Mouse (Mus musculus) forebrain, postnatal 0 days (tissue): Measurements from ENCODE around the gene Rgl3. TPM values are rescaled to one million over a fixed set of nuclear protein-coding genes. Genes with fewer than 3 reads are reported as not detected.

ENCODE experiments used
- ATAC-seq: fragments of 200-750 bp; cut with Nextera tagmentation; 2 replicates; pipeline ENCODE4 v1.8.0; 2017; ENCODE audit warnings: mild to moderate bottlenecking, moderate library complexity
- DNase-seq: peaks from one replicate; pipeline ENCODE4 v3.0.0-alpha.2; 2015
- H3K27ac ChIP-seq: fragments of 300-500 bp; sonication (generic); 2 replicates; pipeline ENCODE4 v1.5.1; 2014; ENCODE audit warnings: low read depth, mild to moderate bottlenecking, antibody characterized with exemption, low read length, moderate library complexity, mixed read lengths
- H3K27me3 ChIP-seq: fragments of 300-500 bp; sonication (generic); 2 replicates; pipeline ENCODE4 v1.6.1; 2014; ENCODE audit warnings: mild to moderate bottlenecking, low read length, mixed read lengths; ENCODE audit not compliant: insufficient read depth
- H3K36me3 ChIP-seq: fragments of 300-500 bp; sonication (generic); 2 replicates; pipeline ENCODE4 v1.6.1; 2014; ENCODE audit warnings: mild to moderate bottlenecking, moderate library complexity; ENCODE audit not compliant: insufficient read depth
- H3K4me1 ChIP-seq: fragments of 300-500 bp; sonication (generic); 2 replicates; pipeline ENCODE4 v1.6.1; 2014; ENCODE audit warnings: antibody characterized with exemption; ENCODE audit not compliant: insufficient read depth
- H3K4me2 ChIP-seq: fragments of 300-500 bp; sonication (generic); 2 replicates; pipeline ENCODE4 v1.6.1; 2014; ENCODE audit warnings: low read depth, mild to moderate bottlenecking, moderate library complexity
- H3K4me3 ChIP-seq: fragments of 300-500 bp; sonication (generic); 2 replicates; pipeline ENCODE4 v1.5.1; 2014; ENCODE audit warnings: low read depth, low read length, mixed read lengths
- H3K9ac ChIP-seq: fragments of 300-500 bp; sonication (generic); 2 replicates; pipeline ENCODE4 v1.6.1; 2014; ENCODE audit warnings: mild to moderate bottlenecking
- H3K9me3 ChIP-seq: fragments of 300-500 bp; sonication (generic); 2 replicates; pipeline ENCODE4 v1.6.1; 2016; ENCODE audit warnings: low read length
- CTCF ChIP-seq: sonication (generic); IDR thresholded peaks from 2 replicates; pipeline ENCODE4 v1.5.1; 2016; ENCODE audit warnings: antibody characterized with exemption, control low read depth, low read depth
- WGBS: fragments of 180-500 bp; shearing (Covaris S2); extraction: QIAGEN DNeasy Blood & Tissue Kit; methylation state at CpG from one replicate; pipeline ENCODE4 v1.1.7; 2014; 5-methylcytosine and 5-hydroxymethylcytosine counted together
- polyA plus RNA-seq: library from polyadenylated mRNA; unstranded; fragments of >200 nt; fragmentation: Nextera tagmentation; extraction: Ambion mirVana; gene quantifications from 2 replicates; pipeline ENCODE4 v1.2.1, GENCODE M21; 2015
- total RNA-seq: library from RNA; depleted of rRNA; stranded (reverse); fragments of >200 nt; gene quantifications from 2 replicates; pipeline ENCODE4 v1.2.3, GENCODE M21; 2014; rRNA removed

The Rgl3 gene
- total RNA-seq (0.24 and 2.1 TPM in 2 replicates), polyA plus RNA-seq (1.0 and 1.2 TPM in 2 replicates)

DNA sequence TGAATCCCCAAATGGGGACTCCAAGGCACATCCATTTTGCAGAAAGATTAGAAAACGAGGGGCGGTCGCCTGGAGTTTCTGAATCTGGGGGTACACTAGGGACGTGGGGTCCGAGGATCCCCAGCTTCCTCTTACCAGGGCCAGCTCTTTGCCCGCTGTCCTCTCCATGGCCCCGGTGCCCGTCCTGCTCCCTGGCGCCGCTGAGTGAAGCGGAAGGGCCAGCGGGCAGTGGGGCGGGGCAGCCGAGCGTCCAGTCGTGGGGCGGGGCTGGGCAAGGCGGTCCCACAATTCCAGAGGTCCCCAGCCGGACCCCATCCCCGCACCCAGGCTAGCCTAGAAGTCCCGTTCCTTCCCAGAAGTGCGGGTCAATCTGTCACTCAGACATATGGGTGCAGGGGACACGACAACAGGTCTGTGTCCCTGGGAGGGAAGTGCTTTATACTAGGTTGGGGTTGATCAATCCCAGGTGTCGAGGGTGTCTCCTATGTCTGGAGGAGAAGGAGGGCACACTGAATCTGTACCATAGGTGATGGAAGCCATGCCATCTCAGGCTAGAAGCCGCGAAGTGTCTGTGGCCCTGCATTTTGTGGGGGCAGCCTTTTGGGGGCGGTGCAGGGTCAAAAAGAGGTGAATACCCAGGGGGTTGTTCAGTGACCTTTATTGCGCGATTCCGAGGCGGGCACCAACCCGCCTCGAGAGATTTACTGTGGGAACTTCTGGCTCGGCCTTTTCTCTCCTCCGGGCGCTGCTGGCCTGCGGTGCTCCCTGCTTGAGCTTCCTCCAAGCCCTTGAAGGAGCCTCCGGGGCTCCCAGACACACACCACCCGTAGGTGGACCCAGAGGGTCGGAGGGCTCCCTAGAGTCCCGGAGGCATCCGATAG lies at the start of gene Rgl3:
Gene Rgl3, minus strand, starts transcription at position 217 of the 881 bp plus-strand sequence.
- WGBS, result 3% methylated on average over 42 of the region's 42 CpGs
- Histone ChIP-seq H3K4me1 (peaks cover 8% of the 10 kb centered on the region), H3K27me3 (peaks cover 41% of the 10 kb centered on the region), H3K36me3 (no peaks in the 10 kb centered on the region), H3K27ac (no peak within 1 kb of the TSS), H3K9me3 (no peaks in the 10 kb centered on the region), H3K4me2 (peak within 1 kb of the TSS; percentile 59), H3K9ac (peak within 1 kb of the TSS; percentile 31; the same call in 1 of the 2 replicates), H3K4me3 (peak within 1 kb of the TSS; percentile 27)
- no peak for DNase-seq
- no peak for TF ChIP-seq CTCF
- ATAC-seq, result peak; percentile 50

DNA sequence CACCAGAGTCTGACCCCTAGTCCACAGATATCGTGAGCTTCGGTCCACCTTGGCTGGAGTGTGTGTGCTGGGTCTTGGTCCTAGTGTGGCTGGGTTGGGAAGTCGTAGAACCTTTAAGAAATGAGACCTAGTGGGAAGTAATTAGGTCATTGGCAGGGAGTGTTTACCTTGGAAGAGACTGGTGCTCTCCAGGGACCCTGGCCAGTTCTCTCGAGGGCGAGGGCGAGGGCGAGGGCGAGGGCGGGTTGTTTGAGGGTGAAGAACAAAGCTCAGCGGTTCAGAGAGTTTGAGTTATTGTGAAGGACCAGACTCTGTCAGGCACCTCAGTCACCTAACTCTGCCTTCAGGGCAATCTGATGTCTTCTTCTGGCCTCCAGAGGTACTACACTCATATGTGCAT lies 48.6 kb upstream of the Rgl3 start:
- Histone ChIP-seq H3K27me3 (no peaks in the 10 kb centered on the region), H3K27ac (no peak overlapping the region), H3K9ac (no peak overlapping the region), H3K4me3 (no peak overlapping the region), H3K4me2 (no peak overlapping the region), H3K9me3 (no peaks in the 10 kb centered on the region), H3K36me3 (peaks cover 39% of the 10 kb centered on the region), H3K4me1 (no peaks in the 10 kb centered on the region)
- ATAC-seq (no peak), DNase-seq (no peak)
- no peak for TF ChIP-seq CTCF
- 86% methylated on average over 10 of the region's 10 CpGs for WGBS

DNA sequence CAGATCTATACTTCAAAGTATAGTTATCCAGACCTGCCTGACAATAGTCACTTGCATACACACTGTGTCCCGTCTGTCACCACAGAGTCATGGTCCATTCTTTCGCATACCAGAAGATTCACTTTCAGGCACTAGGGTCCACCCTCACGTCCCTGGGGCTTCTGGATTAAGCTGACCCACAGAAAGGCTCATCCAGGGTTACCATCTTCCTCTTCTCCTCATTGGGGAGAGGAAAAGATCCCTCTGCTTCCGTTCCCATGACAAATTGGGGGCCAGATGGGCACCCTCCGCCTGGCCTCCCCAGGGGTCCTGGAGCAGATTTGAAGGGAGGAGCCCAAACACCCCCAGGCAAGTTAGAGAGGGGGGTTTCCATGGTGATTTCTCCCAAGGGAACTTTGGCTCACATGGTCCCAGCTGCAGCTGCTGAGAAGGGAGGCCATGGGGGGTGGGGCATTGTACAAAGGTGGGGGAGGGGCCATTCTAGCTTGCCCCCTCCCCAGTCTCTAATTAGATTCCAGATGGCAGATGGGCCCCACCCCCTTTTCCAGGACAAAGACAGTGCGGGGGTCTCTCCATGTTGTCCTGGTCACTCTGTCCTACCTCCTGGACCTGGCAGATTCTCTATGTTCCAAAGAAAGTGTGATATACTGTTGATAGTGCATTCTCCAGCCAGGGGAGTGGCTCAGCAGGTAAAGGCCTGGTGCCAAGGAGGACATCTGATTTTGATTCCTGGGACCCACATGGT lies 46.2 kb upstream of the Rgl3 start:
- no peak for DNase-seq
- H3K4me2 ChIP-seq, result no peak overlapping the region
- H3K4me3 ChIP-seq, result no peak overlapping the region
- no peak for TF ChIP-seq CTCF
- WGBS, result 41% methylated on average over 6 of the region's 6 CpGs
- no peak overlapping the region for H3K9ac ChIP-seq
- H3K27ac ChIP-seq, result no peak overlapping the region; the same call in 1 of the 2 replicates
- no peaks in the 10 kb centered on the region for H3K9me3 ChIP-seq
- peaks cover 54% of the 10 kb centered on the region for H3K36me3 ChIP-seq
- H3K27me3 ChIP-seq, result no peaks in the 10 kb centered on the region
- H3K4me1 ChIP-seq, result no peaks in the 10 kb centered on the region
- ATAC-seq, result peak; percentile 42; the same call in 1 of the 2 replicates

DNA sequence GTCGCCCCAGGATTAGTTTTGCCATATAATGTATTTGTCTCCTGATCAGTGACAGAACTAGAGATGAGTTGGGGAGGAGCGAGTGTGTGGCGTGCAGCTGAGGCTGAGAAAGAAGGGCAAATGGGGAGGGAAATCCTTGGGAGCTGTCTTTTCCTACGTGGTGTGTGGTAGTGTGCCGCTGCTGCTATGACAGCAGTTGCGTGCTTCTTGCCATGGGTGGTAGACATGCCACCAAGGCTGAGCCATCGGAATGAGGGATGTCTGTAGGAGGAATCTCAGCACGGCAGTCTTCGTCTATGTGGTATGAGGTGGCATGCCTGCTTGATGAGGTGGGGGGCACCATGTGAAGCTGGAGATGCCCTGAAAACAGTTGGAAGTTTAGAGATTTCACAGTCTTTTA lies 41.1 kb upstream of the Rgl3 start:
- Histone ChIP-seq H3K4me3 (no peak overlapping the region), H3K9me3 (no peaks in the 10 kb centered on the region), H3K27me3 (no peaks in the 10 kb centered on the region), H3K36me3 (peaks cover 87% of the 10 kb centered on the region), H3K27ac (no peak overlapping the region), H3K4me1 (no peaks in the 10 kb centered on the region), H3K9ac (no peak overlapping the region), H3K4me2 (no peak overlapping the region)
- DNase-seq (no peak), ATAC-seq (no peak)
- no peak for TF ChIP-seq CTCF
- WGBS, result 94% methylated on average over 9 of the region's 9 CpGs

DNA sequence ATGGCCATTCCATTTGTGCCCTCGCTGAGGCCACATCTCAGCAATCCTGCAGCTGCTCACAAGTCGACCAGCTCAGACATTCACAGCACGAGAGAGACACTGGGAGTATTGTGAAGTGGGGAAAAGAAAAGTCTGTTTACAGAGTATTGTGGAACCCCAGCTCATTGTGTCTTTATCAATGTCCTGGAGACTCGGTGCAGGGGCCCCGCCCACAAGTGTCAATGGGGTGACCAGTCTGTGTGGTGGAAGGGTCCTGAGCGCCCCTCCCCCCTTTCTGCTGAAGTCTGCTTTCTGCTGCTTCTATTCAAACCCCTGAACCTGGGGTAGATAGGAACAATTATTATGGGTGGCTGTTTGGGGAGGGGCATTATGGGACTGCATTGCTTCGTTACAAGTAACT lies 39.2 kb upstream of the Rgl3 start:
- no peaks in the 10 kb centered on the region for H3K27me3 ChIP-seq
- H3K4me2 ChIP-seq, result no peak overlapping the region
- H3K4me3 ChIP-seq, result no peak overlapping the region
- ATAC-seq (no peak), DNase-seq (no peak)
- no peak for TF ChIP-seq CTCF
- no peaks in the 10 kb centered on the region for H3K4me1 ChIP-seq
- WGBS, result 19% methylated on average over 7 of the region's 7 CpGs
- H3K9me3 ChIP-seq, result no peaks in the 10 kb centered on the region
- no peak overlapping the region for H3K27ac ChIP-seq
- H3K36me3 ChIP-seq, result peaks cover 84% of the 10 kb centered on the region
- H3K9ac ChIP-seq, result no peak overlapping the region

DNA sequence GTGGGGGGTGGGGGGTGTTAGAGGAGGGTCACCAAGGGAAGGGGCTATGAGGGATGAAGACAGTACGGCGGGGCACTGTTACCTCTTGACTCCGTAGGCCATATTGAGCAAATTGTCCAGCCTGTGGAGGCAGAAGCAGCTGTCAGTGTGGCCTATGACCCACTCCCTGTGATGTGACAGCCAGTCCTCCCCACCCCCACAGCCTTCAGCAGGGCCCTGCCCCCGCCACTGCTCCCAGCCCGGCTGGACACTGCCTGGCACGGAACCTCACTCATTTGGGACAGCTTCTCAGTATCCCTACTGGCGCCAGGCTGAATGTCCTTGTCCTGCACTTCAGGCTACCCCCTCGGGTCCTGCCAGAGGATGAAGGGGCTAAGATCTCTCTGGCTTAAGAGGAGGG lies 35.3 kb upstream of the Rgl3 start:
- WGBS, result 62% methylated on average over 8 of the region's 8 CpGs
- peaks cover 72% of the 10 kb centered on the region for H3K36me3 ChIP-seq

More for the DNA sequence above, 35.3 kb upstream of the Rgl3 start:
- no peak overlapping the region for H3K4me3 ChIP-seq
- H3K4me2 ChIP-seq, result no peak overlapping the region
- no peak for DNase-seq
- H3K27ac ChIP-seq, result no peak overlapping the region
- H3K9me3 ChIP-seq, result no peaks in the 10 kb centered on the region
- H3K9ac ChIP-seq, result no peak overlapping the region
- no peaks in the 10 kb centered on the region for H3K27me3 ChIP-seq
- H3K4me1 ChIP-seq, result no peaks in the 10 kb centered on the region
- ATAC-seq, result no peak
- TF ChIP-seq CTCF, result no peak
